Mouse (Mus musculus) spleen, postnatal 4 days (tissue): ENCODE data around the gene Ltf.

ENCODE experiments used
- DNase-seq, 2 experiments: peaks; one replicate each; pipeline ENCODE4 v3.0.0; 2022; ENCODE audit warnings: low spot score in 2 of 2

The Ltf gene

GRCm38 (mm10) chr9:111019022-111019421, at the start of gene Ltf:
TSS of gene Ltf (plus strand) at chr9:111019271.
- peak; percentile 38 to 72 for DNase-seq

DNA sequence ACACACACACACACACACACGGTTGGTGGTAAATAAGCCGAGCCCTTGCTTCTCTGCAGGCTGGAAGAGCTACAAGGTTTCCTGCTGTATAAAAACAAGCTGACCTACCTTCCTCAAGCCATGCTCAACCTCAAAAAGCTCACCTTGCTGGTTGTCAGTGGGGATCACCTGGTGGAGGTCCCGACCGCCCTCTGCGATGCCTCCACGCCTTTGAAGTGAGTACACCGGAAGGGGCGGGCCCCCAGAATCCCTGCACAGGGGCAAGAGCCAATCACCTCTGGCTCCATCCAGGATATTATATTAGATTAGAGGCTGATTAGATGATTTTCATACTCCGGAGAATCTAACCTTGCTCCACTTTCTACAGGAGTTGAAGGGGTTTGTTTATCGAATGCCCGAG, 39.7 kb upstream of the Ltf start:
- DNase-seq = no peak

DNA sequence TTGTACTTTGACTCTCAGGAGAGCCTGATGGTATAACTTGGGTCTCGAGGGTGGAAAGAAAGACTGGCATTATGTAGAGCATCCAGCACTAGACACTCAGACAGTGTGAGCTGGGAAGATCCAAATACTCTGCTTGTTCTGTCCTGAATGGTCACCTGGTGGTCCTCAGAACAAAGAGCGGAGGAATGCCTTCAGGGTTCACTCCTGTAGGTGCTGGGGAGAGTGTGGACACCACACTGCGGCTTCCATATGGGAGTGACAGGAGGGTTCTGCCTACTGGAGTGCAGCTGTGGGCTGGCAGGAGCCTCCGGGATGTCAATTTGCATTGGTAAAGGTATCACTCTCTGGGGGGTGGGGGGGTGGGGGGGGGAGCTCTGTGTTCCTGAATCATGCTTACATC, 36.7 kb upstream of the Ltf start:
- DNase-seq = no peak

- DNase-seq = no peak
Measured at GRCm38 (mm10) chr9:110984096-110984495, 35.0 kb upstream of the Ltf start.

GRCm38 (mm10) chr9:110985541-110985940, 33.5 kb upstream of the Ltf start:
- DNase-seq = no peak

- DNase-seq = no peak
Measured at GRCm38 (mm10) chr9:110985951-110986350, 33.1 kb upstream of the Ltf start.

DNA sequence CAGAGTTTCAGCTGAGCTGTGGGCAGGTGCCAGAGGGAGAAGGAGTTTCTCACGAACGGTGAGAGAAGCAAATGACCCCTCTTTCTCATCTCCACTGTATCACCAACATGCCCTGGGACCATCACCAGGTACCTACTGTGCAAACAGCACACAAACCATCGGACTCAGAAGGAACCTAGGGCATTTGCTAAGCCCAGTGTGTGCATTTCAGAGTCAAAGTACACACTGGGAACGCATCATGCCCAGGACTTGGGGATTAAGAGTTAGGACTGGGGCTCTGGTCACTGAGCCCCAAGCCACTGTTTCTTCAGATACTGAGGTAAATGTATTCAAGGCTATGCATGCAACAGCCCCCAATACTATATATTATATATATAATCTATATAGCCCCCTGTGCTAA, 31.7 kb upstream of the Ltf start:
- no peak for DNase-seq

DNA sequence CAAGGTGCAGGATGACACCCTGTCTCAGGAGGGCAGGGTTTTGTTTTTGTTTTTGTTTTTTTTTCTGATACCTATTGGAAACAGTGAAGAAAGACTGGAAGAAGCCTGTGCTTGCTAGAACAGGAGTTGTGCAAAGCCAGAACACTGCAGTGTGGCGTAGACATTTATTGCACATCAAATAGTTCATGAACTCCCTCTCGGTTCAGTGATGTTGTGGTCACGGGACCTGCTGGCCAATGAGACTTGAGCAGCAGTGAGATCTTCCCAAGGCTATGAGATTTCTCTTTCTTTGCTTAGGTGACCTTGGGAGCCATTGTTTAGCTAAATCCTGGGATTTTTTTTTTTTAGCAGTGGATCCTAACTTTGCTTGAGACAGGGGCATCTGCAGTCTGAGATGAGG, 31.0 kb upstream of the Ltf start:
- DNase-seq = no peak

DNA sequence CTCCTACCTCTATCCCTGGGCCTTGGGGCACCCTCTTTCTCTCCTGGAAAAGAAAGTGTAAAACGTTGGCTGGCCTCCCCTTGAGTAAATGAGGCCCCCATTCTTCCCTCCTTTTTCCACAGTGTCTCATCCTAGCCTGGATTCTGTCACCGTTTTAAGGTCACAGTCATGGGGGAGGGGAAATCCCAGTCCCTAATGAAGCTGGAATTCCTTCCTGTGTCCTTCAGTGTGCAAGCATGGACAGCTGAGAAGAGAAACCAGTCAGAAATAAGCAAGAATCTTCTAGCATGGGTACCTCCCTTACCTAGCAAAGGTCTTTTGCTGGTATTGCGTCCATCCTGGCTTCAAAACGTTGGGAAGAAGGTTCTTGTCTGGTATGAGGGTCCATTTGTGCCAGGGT, 29.9 kb upstream of the Ltf start:
- DNase-seq = no peak

DNA sequence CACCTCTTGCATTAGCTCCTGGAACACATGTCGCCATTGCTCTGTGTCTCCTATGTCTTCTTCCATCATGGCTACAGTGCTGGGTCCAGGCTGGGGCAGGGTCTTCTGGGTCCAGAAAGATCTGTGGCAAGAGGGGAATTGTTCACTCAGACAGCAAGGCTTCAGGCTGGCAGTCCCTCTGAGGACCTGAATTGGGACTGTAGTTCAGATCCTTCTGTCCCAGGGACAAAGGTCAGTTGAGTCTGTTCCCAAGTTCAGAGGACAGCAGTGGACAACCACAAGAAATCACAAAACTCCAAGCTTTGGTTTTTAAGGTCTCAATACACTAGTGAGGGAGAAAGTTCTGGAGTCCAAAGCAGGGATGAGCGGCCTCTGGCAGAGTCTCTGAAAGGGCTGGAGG, 29.5 kb upstream of the Ltf start:
- no peak for DNase-seq

DNA sequence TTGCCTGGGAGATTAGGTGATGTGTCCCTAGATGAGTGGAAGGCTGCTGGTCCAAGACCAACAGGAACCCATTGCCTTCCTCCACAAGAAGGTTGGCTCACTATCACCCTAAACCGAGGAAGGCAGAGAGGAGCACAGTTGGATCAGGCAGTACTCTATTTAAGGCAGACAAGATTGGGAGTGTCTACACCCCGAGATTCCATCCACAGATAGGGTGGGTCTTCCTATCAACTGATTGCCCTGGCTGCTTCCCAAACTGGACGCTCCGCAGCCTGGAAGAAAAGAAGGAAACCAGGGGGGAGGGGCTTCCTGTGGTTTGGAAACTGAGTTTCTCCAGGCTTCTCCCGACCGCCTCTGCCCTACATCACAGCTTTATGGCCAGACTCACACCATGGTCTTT, 28.9 kb upstream of the Ltf start, which contains the start of gene Rtp3:
TSS of gene Rtp3 (minus strand) at position 380 of the 400 bp plus-strand sequence.
- DNase-seq = no peak

DNA sequence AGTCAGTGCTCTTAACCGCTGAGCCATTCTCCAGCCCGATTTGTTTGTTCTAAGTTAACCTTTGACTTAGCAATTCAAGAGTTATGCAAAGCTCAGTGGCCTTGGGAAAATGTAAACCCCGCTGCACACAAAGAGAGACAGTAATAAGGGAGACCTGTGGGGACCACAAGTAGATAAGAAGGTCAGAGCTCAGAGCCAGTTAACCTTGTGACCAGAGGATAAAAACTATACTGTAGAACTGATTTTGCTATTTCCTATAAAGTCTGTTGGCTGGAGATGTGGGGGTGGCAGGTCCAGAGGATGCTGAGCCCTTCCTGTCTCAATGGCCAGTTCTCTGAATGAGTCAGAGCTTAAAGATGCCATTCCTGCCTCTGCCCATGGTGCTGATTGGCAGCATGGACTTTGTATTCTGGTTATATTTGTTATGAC, 25.8 kb upstream of the Ltf start:
- no peak for DNase-seq

DNA sequence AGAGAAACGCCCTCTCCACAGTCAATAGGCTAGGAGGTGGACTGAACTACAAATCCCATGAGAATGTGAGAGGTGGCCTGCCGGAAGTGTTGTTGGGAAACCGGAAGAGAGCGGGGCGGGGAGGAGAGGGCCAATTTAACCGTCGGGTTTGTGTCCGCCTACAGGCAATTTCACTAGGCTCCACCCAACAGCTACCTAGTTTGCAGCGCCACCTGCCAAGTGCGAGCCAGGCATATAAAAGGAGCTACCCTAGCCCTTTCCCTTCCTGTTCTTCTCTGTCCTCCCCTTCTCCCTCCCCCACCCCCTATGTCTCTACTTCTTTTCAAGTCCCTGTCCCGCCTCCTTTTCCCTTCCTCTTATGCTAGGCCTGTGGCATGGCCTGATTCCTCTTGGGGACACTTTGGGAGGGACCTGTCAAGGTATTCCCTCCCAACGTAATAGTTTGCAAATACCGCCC, 24.3 kb upstream of the Ltf start:
- peak; percentile 65 to 79 for DNase-seq

GRCm38 (mm10) chr9:110997245-110997644, 21.8 kb upstream of the Ltf start:
- peak; percentile 82 to 89 for DNase-seq

DNA sequence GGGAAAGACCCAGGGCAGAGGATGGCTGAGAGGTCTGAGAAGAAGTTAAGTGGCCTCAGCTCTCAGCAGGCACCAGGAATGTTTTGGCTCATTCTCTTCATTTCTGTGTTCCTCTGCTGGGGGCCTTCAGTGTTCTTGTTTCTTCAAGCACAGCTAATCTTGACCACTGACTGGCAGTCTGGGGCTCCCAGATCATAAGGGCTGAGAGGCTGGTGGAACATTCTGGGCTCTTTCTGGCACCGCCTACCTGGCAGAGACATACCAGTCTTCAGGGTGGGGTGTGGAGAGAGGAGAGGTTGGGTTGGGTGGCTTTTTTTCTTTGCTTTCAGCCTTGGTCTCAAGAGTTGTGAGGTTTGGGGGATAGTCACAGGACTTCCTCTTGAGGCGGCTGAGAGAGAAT, 20.0 kb upstream of the Ltf start:
- DNase-seq = no peak

GRCm38 (mm10) chr9:110999856-111000255, 19.2 kb upstream of the Ltf start:
- no peak for DNase-seq

DNA sequence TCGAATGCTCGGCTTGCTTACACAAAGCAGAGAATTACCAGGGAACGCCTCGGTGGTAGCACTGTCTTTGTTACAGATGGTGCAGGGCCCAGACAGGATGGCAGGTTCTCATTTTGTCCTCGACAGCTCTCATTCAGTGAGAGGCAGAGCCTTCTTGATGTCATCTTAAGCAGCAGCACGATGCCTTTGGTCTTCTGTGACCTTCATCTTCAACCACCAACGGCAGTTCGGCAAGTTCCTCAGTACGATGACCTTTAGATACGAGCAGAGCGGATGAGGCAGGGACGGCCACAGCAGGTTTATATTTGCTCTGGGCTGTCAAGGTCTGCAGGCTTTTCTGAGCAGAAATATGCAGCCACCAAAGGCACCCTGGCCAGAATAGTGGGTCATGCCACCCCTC, 17.4 kb upstream of the Ltf start:
- no peak for DNase-seq

DNA sequence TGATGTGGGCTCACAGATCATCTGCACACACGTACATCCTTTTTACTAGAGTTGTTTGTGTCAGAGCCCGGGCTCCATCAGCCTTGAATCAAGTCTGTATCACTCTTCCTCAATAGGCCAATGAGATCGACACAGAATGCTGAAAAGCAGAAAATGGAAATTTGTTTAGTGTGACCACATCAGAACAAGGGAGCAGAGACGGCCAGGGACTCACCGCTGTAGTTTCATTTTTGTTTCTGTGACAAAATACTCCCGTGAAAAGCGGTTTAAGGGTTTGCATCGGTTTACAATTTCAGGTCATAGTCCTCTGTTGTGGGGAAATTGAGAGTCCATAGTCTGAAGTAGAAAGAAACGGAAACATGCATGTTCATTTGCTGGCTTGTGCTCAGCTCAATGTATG, 15.8 kb upstream of the Ltf start:
- DNase-seq = no peak

DNA sequence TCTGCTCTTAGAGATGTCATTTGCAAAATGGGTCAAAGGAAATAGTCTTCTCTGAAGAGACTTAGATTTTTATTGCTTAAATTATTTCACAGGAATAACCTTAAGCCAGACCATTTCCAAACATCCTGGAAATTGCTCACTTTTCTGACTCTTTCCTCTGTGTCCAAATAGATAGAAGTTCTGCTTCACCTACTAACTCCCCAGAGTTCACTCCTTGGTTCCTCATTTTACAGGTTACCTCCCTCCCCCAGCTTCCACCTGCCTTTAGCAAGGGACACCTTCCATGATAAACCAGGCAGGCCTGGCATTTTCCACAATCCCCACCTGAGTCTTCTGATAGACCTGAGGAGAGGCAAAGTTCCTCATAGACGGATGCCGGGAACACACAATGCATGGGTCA, 12.5 kb upstream of the Ltf start:
- no peak for DNase-seq

GRCm38 (mm10) chr9:111009763-111010162, 9.3 kb upstream of the Ltf start:
- no peak for DNase-seq

DNA sequence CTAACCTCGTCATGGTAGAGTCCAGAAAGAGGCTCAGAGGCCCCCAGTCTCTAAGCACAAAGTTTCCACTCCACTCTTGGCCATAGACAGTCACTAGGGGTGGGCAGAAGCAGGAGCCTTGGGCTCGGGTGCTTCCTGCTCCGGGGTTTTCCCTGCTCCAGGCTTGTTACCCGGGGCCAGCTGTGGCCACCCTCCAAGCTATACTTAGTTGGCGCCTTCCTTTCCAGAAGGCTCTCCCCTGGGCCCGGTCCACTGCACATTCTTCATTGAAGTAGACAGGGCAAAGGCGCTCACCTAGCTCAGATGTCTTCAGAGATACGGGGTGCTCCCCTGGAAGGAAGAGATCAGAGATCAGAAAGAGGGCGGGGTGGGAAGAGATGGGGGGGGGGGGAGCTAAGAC, 7.5 kb upstream of the Ltf start:
- DNase-seq = no peak

DNA sequence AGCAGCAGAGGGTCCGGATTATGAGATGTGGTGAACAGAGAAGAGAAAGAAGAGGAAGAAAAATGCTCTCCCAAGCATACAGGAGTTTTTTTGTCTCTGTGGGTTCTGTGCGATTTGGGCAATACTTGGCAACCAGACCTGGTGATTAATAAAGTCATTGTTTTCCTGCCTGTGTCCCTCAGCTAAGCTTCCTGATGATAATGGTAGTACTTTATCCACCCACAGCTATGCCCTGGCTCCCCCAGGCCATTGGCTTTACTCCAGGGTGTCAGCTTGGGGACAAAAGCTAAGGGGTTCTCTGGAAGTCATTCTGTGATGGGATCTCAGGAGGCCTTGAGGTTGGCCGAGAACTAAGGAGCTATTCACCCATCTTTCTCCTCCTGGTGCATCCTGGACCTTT, 7.0 kb upstream of the Ltf start:
- DNase-seq = no peak

DNA sequence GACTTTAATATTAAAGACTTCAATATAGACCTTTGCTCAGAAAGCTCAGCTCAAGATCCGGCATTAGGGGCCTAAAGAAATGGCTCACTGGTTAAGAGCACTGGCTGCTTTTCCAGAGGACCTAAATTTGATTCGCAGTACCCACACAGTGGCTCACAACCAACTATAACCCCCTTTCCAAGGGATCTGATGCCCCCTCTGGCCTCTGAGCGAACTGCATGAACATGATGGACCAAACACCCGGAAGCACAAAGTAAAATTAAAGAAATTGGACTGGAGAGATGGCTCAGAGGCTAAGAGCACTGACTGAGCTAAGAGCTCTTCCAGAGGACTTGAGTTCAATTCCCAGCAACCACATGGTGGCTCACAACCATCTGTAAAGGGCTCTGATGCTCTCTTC, 3.4 kb upstream of the Ltf start:
- DNase-seq = no peak

GRCm38 (mm10) chr9:111026791-111027190, 7.7 kb downstream of the Ltf start:
- no peak for DNase-seq

DNA sequence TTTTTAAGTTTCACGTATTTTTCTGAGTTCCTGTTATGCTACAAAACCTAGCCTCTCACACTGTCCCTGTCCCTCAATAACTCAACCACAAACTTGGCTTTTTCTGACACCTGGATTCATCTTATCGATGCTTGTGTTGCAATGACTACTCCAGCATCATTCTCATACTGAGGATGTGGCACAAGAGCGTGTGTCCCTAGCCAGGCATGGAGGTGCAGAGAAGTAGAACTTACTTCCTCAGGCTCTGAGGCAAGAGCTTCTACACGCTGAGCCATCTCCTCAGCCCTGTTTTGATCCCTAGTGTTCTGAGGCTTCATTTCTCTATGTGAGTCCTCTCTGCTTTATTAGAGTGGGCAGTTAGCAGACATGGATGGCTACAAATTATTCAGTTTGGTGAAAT, 14.6 kb downstream of the Ltf start:
- no peak for DNase-seq
